Mouse (Mus musculus): ENCODE results near the gene Il3ra. TPM values are rescaled to one million over a fixed set of nuclear protein-coding genes. Genes with fewer than 3 reads are reported as not detected.
A peak's percentile ranks its signal among the peaks of the same experiment; 100 is the strongest.

The Il3ra gene
- 1 to 10 TPM; 2.0 to 4.0 TPM for total RNA-seq (2021)
- long read RNA-seq, experiment 1, partial matches to known transcripts = 0 of 2 reads
- long read RNA-seq, experiment 1, other reads (novel, unspliced or antisense) = 2 of 2 reads
- long read RNA-seq, experiment 2, partial matches to known transcripts = 0 of 1 reads
- long read RNA-seq, experiment 2, other reads (novel, unspliced or antisense) = 1 of 1 reads

DNA sequence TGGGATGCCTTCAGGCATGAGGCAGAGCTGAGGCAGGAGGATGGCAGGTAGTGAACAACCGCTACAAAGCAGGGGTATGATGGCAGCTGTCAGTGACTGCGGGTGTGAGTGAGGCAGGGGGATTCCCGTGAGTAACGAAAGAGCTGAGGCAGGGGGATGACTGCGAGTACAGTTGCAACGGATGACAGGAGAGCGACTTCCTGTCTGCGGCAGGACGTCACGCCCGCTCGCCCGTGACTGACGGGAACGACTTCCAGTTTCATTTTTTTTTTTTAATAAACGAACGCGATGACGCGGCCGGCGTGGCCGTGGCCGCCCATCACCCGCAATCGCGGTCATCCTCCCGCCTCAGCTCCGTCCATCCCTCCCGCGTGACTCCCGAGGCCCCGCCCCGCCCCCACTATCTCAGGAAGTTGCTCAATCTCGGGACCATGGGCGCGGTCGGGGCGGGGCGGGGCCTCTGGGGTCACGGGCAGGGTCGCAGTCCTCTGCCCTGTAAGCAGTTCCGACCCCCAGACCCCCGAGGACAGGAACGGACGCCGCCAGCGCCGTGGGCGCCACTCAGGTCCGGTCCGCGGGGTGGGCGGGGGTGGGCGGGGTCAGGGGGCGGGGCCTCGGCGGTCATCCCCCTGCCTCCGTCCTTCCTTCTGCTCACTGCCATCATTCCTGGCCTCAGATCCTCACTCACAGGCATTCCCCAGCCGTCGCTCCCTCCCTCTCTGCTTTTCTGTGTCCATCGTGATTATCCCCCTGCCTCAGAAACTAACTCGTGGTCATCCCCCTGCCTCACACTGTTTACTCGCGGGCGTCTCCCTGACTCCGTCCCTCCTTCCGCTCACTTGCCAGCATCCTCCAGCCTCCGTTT lies at the start of gene Il3ra:
Gene Il3ra (plus strand): TSS at position 328 of the 865 bp plus-strand sequence.
- DNase-seq = peak; percentile 73

DNA sequence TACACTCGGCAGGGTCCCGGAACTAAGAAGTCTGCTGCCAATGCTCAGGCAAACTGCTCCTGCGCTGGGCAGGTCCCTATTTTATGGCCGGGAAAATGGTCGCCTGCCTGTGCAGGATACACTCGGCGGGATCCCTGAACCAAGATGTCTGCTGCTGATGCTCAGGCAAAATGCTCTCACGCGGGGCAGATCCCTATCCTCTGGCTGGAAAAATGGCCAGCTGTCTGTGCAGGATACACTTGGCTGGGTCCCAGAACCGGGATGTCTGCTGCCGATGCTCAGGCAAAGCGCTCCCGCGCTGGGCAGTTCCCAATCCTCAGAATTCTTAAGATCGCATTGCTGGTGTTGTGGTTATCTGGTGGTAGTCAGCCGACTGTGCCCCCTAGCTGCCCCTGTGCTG lies 37.1 kb upstream of the Il3ra start:
- DNase-seq = no peak

GRCm38 (mm10) chr14:14309416-14309815 lies 36.7 kb upstream of the Il3ra start:
- no peak for DNase-seq

- no peak for DNase-seq
Measured at GRCm38 (mm10) chr14:14322528-14322927, 23.5 kb upstream of the Il3ra start, which contains the start of gene Olfr31. Olfr31 (plus strand) TSS chr14:14322828.

DNA sequence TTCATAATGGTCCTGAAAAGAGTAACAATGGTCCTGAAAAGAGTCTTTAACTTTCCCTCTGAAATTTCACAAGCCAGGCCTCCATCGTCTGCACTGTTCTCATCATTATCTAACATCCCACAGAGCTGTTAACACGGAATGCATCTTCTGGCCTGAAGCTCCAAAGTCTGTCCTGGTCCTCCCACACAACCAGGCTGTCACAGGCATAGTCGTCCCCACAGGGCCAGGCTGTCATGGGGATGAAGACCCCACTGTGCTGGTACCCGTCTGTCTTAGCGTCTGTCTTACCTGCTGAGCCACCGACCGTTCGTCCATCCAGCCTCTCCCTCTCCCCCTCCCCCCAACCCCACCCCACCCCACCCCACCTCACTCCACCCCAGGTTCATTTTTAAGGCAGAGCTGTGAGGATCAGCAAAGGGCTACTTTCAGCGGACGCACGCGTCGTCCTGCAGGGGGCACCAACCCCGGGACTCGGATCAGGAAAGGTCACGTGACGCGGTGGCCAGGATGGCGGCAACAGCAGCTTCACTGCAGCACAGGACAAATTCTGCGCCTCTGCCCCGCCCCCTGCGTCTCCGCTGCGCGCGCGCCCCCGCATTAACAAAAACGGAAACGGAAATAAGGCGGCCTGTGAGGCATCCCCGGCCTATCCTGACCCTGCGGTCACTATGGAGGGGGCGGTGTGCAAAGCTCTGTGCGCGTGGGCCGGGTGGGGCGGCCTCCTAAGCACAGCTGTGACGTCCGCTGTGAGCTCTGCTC lies 783 bp upstream of the Il3ra start:
- peak; percentile 90 for DNase-seq

DNA sequence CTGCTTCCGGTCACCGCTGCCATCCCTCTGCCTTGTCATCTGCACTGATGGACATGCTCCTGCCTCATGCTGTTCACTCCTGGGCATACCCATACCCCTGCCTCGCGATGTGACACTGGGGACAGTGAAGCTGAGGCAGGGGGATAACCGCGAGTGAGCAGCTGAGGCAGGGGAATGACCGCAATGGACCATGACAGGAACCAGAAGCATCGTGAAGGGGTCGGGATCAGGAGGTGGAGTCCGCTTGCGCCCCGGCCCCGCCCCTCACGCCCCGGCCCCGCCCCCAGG lies 682 bp downstream of the Il3ra start:
- DNase-seq = no peak

DNA sequence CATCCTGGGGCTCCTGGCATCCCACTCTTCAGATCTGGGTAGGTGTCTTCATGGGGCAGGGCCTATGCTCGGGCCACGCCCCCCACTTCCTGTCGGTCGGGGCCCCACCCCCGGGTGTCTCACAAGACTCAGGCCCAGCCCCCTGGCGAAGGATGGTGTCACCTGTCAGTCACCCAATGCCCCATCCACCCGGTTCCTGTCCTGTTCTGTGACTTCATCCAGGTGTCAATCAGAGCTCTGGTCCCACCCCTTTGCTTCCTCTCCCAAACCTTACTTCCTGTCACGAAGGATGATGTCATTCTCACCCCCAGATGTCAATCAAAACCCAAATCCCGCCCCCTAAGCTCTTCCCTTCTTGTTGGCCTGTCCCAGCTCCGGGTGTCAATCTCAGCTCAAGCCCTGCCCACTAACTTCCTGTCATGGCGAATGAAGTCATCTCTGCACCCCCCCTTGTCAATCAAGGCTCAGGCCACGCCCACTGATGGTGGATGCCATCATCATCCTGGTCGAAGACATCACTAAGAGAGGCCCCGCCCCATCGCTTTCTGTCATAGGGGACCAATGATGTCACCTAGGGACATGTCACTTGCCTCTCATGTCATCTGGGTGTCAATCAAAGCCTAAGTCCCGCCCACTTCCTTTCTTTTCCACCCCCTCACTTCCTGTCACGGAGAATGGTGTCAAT lies 1.2 kb downstream of the Il3ra start:
- peak; percentile 13 for DNase-seq

DNA sequence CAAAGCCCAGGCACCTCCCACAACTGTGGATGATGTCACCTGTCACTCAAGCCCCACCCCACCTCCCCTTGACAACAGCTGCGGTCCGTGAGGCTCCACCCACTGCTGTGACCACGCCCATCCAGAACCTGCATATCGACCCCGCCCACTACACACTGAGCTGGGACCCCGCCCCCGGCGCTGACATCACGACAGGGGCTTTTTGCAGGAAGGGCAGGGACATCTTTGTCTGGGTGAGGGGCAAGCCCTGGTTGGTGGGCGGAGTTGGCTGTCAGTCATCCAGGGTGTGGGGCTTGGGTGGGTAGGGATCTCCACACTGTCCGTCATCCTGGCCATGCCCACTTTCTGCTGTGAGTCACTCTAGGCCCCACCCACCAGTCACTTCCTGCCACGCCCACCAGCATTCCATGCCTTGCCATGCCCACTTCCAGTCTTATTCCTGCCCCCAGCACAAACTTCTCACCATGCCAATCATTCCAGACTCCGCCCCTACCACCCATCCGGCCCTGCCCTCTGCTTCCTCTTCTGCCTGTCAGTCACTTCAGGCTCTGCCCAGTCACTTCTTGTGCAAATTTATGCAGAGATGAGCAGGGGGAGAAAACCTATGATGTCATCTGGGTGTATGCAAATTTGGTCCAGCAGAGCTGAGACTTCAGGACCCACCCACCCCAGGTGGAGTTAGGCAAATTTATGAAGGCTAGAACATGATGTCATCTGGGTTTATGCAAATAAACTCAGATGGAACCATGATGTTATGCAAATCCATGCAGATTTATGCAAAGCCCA lies 2.0 kb downstream of the Il3ra start:
- DNase-seq = no peak

- peak; percentile 10 for DNase-seq
Measured at GRCm38 (mm10) chr14:14348674-14349401, 2.8 kb downstream of the Il3ra start.

DNA sequence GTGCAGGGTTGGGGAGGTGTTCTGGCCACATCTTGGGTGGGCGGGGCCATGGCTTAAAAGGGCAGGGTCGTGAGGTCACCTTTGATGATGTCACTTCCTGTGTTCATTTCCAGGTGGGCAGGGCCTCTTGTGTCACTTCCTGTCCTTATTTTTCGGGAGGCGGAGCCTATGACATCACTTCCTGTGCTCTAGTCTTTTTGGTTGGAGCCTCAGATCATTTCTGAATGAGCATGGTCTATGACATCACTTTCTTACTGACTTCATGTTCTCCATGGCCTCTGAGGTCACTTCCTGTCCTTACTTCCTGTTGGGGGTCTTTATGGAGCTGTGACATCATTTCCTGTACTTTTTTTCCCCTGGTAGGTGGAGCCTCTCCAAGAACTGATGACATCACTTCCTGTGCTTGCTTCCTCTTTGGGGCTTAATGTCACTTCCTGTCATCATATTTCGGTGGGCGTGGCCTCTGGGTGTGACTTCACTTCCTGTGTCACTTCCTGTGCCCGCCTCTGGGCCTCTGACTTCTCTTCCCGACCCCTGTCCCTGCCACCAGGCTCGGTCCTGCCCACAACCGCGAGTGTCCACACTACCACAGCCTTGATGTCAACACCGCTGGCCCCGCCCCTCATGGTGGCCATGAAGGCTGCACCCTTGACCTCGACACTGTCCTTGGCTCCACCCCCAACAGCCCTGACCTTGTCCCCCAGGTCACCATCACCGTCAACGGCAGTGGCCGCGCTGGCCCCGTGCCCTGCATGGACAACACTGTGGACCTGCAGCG lies 3.6 kb downstream of the Il3ra start:
- peak; percentile 13 for DNase-seq

DNA sequence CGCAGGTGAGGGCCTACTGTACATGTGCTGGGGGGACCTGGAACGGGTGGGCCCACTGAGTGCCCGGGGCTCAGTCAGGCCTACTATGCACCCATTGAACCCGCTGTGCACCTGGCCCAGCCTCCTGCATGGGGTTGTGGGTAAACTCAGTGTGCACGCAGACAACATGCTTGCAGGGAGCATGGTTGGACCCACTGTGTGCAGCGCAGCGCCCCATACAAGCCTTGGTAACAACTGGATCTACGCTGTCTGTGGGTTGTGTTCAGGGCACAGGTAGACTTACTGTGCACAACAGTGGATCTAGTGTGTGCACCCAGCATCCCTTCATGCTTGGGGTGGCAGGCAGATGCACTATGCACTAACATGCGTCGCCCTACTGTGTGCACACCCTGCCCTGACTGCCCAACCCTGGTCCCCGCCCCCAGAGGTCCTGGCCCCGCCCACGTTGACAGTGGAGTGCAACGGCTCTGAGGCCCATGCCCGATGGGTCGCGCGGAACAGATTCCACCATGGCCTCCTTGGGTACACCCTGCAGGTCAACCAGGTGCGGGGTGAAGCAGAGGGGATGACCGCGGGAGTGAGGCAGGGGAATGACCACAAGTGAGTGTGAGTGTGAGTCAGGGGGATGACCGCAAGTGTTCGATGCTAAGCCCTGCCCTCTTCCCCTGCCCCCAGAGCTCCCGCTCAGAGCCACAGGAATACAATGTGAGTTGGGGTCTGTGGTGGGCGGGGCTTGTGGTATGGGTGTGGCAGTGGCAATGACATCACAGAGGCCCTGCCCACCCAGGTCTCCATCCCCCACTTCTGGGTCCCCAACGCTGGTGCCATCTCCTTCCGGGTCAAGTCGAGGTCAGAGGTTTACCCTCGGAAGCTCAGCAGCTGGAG lies 4.4 kb downstream of the Il3ra start:
- DNase-seq = no peak

- DNase-seq = no peak
Measured at GRCm38 (mm10) chr14:14351148-14351455, 5.0 kb downstream of the Il3ra start.

GRCm38 (mm10) chr14:14351721-14352590 lies 5.9 kb downstream of the Il3ra start:
- DNase-seq = no peak

GRCm38 (mm10) chr14:14352606-14353005 lies 6.5 kb downstream of the Il3ra start:
- no peak for DNase-seq

DNA sequence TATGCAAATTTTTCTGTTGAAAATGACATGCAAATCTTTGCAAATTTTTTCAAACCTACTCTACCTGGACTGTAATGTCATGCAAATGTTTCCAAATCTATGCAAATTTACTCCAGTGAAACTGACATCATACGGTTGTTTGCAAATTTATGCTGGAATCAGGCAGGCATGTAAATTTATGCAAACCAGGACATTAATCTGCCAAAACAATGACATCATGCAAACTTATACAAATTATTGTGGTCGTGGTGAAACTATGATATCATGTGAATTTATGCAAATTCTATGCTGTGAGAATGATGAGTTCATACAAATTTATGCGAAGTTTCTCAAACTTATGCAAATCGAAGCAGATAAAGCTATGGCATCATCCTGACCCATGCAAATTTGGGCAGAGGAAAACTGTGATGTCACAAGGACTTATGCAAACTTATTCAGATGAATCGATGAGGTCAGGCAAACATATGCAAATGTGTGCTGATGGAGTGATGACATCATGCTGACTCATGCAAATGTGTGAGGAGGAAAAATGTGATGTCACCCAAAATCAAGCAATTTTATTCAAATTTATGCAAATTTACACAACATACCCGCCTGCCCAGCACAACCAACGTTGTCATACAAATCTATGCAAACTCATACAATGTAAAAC lies 7.1 kb downstream of the Il3ra start:
- no peak for DNase-seq

GRCm38 (mm10) chr14:14353740-14354510 lies 7.8 kb downstream of the Il3ra start:
- DNase-seq = no peak
